Mouse (Mus musculus): ENCODE data around the gene Shank1. TPM values are rescaled to one million over a fixed set of nuclear protein-coding genes. Genes with fewer than 3 reads are reported as not detected.
A peak's percentile ranks its signal among the peaks of the same experiment; 100 is the strongest.

Shank1 gene
- polyA plus RNA-seq, 1 experiment from 2014 or later, result 0.69 TPM

GRCm38 (mm10) chr7:44382541-44382940 is 72.5 kb downstream of the Shank1 start:
- ATAC-seq (replicated peaks; ENCODE audit: low FRiP score), result no peak
- peaks cover 49% of the 10 kb centered on the region for H3K27me3 ChIP-seq (replicated peaks; ENCODE audit: control insufficient read depth, insufficient read depth, low read length)

GRCm38 (mm10) chr7:44383980-44384715 is 74.1 kb downstream of the Shank1 start, which contains the start of gene Syt3:
Gene Syt3, plus strand, starts transcription at chr7:44384102.
- Histone ChIP-seq H3K4me2 (peak within 1 kb of the TSS; percentile 84), H3K36me3 (ENCODE audit: control insufficient read depth, insufficient read depth, low read length) (no peaks in the 10 kb centered on the region), H3K9ac (ENCODE audit: low read depth, low read length) (0 out of 2 replicates have a peak within 1 kb of the TSS, but pooled peaks have one; percentile 14), H3K4me3 (ENCODE audit: low read depth, low read length) (peak within 1 kb of the TSS; percentile 50), H3K9me3 (ENCODE audit: control insufficient read depth, low read length) (no peaks in the 10 kb centered on the region), H3K4me1 (replicated peaks; ENCODE audit: control insufficient read depth, insufficient read depth, low read length) (no peaks in the 10 kb centered on the region), H3K27ac (ENCODE audit: low read depth, low read length) (no peak within 1 kb of the TSS), H3K27me3 (replicated peaks; ENCODE audit: control insufficient read depth, insufficient read depth, low read length) (peaks cover 51% of the 10 kb centered on the region)
- DNase-seq (ENCODE audit: low spot score) (peak; percentile 61), ATAC-seq (replicated peaks; ENCODE audit: low FRiP score) (peak; percentile 65)
- 1% methylated on average over 23 of the region's 33 CpGs for WGBS

More at GRCm38 (mm10) chr7:44382541-44382940, 72.5 kb downstream of the Shank1 start:
- Histone ChIP-seq H3K27ac (ENCODE audit: low read depth, low read length) (no peak overlapping the region), H3K36me3 (ENCODE audit: control insufficient read depth, insufficient read depth, low read length) (no peaks in the 10 kb centered on the region), H3K4me3 (ENCODE audit: low read depth, low read length) (no peak overlapping the region), H3K9ac (ENCODE audit: low read depth, low read length) (no peak overlapping the region), H3K9me3 (ENCODE audit: control insufficient read depth, low read length) (no peaks in the 10 kb centered on the region), H3K4me1 (replicated peaks; ENCODE audit: control insufficient read depth, insufficient read depth, low read length) (no peaks in the 10 kb centered on the region), H3K4me2 (no peak overlapping the region)
- DNase-seq (ENCODE audit: low spot score), result no peak
- 77% methylated on average over 12 of the region's 12 CpGs for WGBS

GRCm38 (mm10) chr7:44384716-44385059 is 74.6 kb downstream of the Shank1 start:
- Histone ChIP-seq H3K27ac (ENCODE audit: low read depth, low read length) (no peak overlapping the region), H3K9ac (ENCODE audit: low read depth, low read length) (0 out of 2 replicates have a peak overlapping the region, but pooled peaks have one; percentile 8), H3K27me3 (replicated peaks; ENCODE audit: control insufficient read depth, insufficient read depth, low read length) (peaks cover 51% of the 10 kb centered on the region), H3K4me1 (replicated peaks; ENCODE audit: control insufficient read depth, insufficient read depth, low read length) (no peaks in the 10 kb centered on the region), H3K9me3 (ENCODE audit: control insufficient read depth, low read length) (no peaks in the 10 kb centered on the region), H3K36me3 (ENCODE audit: control insufficient read depth, insufficient read depth, low read length) (no peaks in the 10 kb centered on the region), H3K4me3 (ENCODE audit: low read depth, low read length) (peak overlapping the region; percentile 50), H3K4me2 (peak overlapping the region; percentile 84)
- ATAC-seq (replicated peaks; ENCODE audit: low FRiP score), result peak; percentile 56; the same call in 1 of the 2 replicates
- peak; percentile 38 for DNase-seq (ENCODE audit: low spot score)
- WGBS, result 2% methylated on average over 17 of the region's 17 CpGs

GRCm38 (mm10) chr7:44385720-44386119 is 75.7 kb downstream of the Shank1 start, which contains the start of gene 1700008O03Rik:
Gene 1700008O03Rik, minus strand, starts transcription at chr7:44385820.
- Histone ChIP-seq H3K27me3 (replicated peaks; ENCODE audit: control insufficient read depth, insufficient read depth, low read length) (peaks cover 54% of the 10 kb centered on the region), H3K9ac (ENCODE audit: low read depth, low read length) (0 out of 2 replicates have a peak within 1 kb of the TSS, but pooled peaks have one; percentile 8)

GRCm38 (mm10) chr7:44391831-44392230 is 81.8 kb downstream of the Shank1 start:
- ATAC-seq (replicated peaks; ENCODE audit: low FRiP score) (no peak), DNase-seq (ENCODE audit: low spot score) (no peak)
- no peak overlapping the region for H3K4me2 ChIP-seq
- no peaks in the 10 kb centered on the region for H3K36me3 ChIP-seq (ENCODE audit: control insufficient read depth, insufficient read depth, low read length)
- WGBS, result 72% methylated on average over 4 of the region's 4 CpGs
- no peak overlapping the region for H3K27ac ChIP-seq (ENCODE audit: low read depth, low read length)
- no peak overlapping the region for H3K9ac ChIP-seq (ENCODE audit: low read depth, low read length)
- H3K27me3 ChIP-seq (replicated peaks; ENCODE audit: control insufficient read depth, insufficient read depth, low read length), result peaks cover 10% of the 10 kb centered on the region
- H3K9me3 ChIP-seq (ENCODE audit: control insufficient read depth, low read length), result no peaks in the 10 kb centered on the region
- no peaks in the 10 kb centered on the region for H3K4me1 ChIP-seq (replicated peaks; ENCODE audit: control insufficient read depth, insufficient read depth, low read length)
- H3K4me3 ChIP-seq (ENCODE audit: low read depth, low read length), result no peak overlapping the region

More at GRCm38 (mm10) chr7:44385720-44386119, 75.7 kb downstream of the Shank1 start, which contains the start of gene 1700008O03Rik:
- 68% methylated on average over 12 of the region's 12 CpGs for WGBS
- Histone ChIP-seq H3K9me3 (ENCODE audit: control insufficient read depth, low read length) (no peaks in the 10 kb centered on the region), H3K4me3 (ENCODE audit: low read depth, low read length) (peak within 1 kb of the TSS; percentile 50), H3K4me2 (peak within 1 kb of the TSS; percentile 84), H3K4me1 (replicated peaks; ENCODE audit: control insufficient read depth, insufficient read depth, low read length) (no peaks in the 10 kb centered on the region), H3K27ac (ENCODE audit: low read depth, low read length) (no peak within 1 kb of the TSS), H3K36me3 (ENCODE audit: control insufficient read depth, insufficient read depth, low read length) (no peaks in the 10 kb centered on the region)
- ATAC-seq (replicated peaks; ENCODE audit: low FRiP score) (no peak), DNase-seq (ENCODE audit: low spot score) (no peak)

GRCm38 (mm10) chr7:44392341-44392740 is 82.3 kb downstream of the Shank1 start:
- H3K27me3 ChIP-seq (replicated peaks; ENCODE audit: control insufficient read depth, insufficient read depth, low read length), result peaks cover 6% of the 10 kb centered on the region; the same call in 1 of the 2 replicates
- no peaks in the 10 kb centered on the region for H3K36me3 ChIP-seq (ENCODE audit: control insufficient read depth, insufficient read depth, low read length)
- no peak overlapping the region for H3K27ac ChIP-seq (ENCODE audit: low read depth, low read length)
- no peak overlapping the region for H3K4me2 ChIP-seq
- DNase-seq (ENCODE audit: low spot score) (no peak), ATAC-seq (replicated peaks; ENCODE audit: low FRiP score) (no peak)
- 84% methylated on average over 14 of the region's 14 CpGs for WGBS
- no peak overlapping the region for H3K9ac ChIP-seq (ENCODE audit: low read depth, low read length)
- no peaks in the 10 kb centered on the region for H3K9me3 ChIP-seq (ENCODE audit: control insufficient read depth, low read length)
- H3K4me1 ChIP-seq (replicated peaks; ENCODE audit: control insufficient read depth, insufficient read depth, low read length), result no peaks in the 10 kb centered on the region
- no peak overlapping the region for H3K4me3 ChIP-seq (ENCODE audit: low read depth, low read length)

- H3K27me3 ChIP-seq (replicated peaks; ENCODE audit: control insufficient read depth, insufficient read depth, low read length), result peaks cover 3% of the 10 kb centered on the region; the same call in 1 of the 2 replicates
- ATAC-seq (replicated peaks; ENCODE audit: low FRiP score) (no peak), DNase-seq (ENCODE audit: low spot score) (no peak)
- H3K9ac ChIP-seq (ENCODE audit: low read depth, low read length), result no peak overlapping the region
- H3K9me3 ChIP-seq (ENCODE audit: control insufficient read depth, low read length), result no peaks in the 10 kb centered on the region
- 82% methylated on average over 17 of the region's 17 CpGs for WGBS
- H3K4me1 ChIP-seq (replicated peaks; ENCODE audit: control insufficient read depth, insufficient read depth, low read length), result no peaks in the 10 kb centered on the region
- H3K36me3 ChIP-seq (ENCODE audit: control insufficient read depth, insufficient read depth, low read length), result no peaks in the 10 kb centered on the region
- no peak overlapping the region for H3K27ac ChIP-seq (ENCODE audit: low read depth, low read length)
- H3K4me2 ChIP-seq, result no peak overlapping the region
- H3K4me3 ChIP-seq (ENCODE audit: low read depth, low read length), result no peak overlapping the region
These were observed 83.2 kb downstream of the Shank1 start for GRCm38 (mm10) chr7:44393284-44393683.

- 7% methylated on average over 3 of the region's 3 CpGs for WGBS
- no peaks in the 10 kb centered on the region for H3K27me3 ChIP-seq (replicated peaks; ENCODE audit: control insufficient read depth, insufficient read depth, low read length)
- peak; percentile 61 for ATAC-seq (replicated peaks; ENCODE audit: low FRiP score)
These were observed 88.5 kb downstream of the Shank1 start for GRCm38 (mm10) chr7:44398570-44398969.

GRCm38 (mm10) chr7:44401673-44402072 is 91.6 kb downstream of the Shank1 start:
- no peak for DNase-seq (ENCODE audit: low spot score)
- no peaks in the 10 kb centered on the region for H3K4me1 ChIP-seq (replicated peaks; ENCODE audit: control insufficient read depth, insufficient read depth, low read length)
- ATAC-seq (replicated peaks; ENCODE audit: low FRiP score), result no peak
- no peaks in the 10 kb centered on the region for H3K27me3 ChIP-seq (replicated peaks; ENCODE audit: control insufficient read depth, insufficient read depth, low read length)
- no peaks in the 10 kb centered on the region for H3K36me3 ChIP-seq (ENCODE audit: control insufficient read depth, insufficient read depth, low read length)
- 56% methylated on average over 6 of the region's 6 CpGs for WGBS
- H3K4me2 ChIP-seq, result no peak overlapping the region
- no peak overlapping the region for H3K4me3 ChIP-seq (ENCODE audit: low read depth, low read length)
- H3K9ac ChIP-seq (ENCODE audit: low read depth, low read length), result no peak overlapping the region
- H3K9me3 ChIP-seq (ENCODE audit: control insufficient read depth, low read length), result no peaks in the 10 kb centered on the region
- no peak overlapping the region for H3K27ac ChIP-seq (ENCODE audit: low read depth, low read length)

More at GRCm38 (mm10) chr7:44398570-44398969, 88.5 kb downstream of the Shank1 start:
- DNase-seq (ENCODE audit: low spot score), result peak; percentile 51
- Histone ChIP-seq H3K9ac (ENCODE audit: low read depth, low read length) (no peak overlapping the region), H3K27ac (ENCODE audit: low read depth, low read length) (no peak overlapping the region), H3K4me2 (no peak overlapping the region), H3K4me1 (replicated peaks; ENCODE audit: control insufficient read depth, insufficient read depth, low read length) (no peaks in the 10 kb centered on the region), H3K36me3 (ENCODE audit: control insufficient read depth, insufficient read depth, low read length) (no peaks in the 10 kb centered on the region), H3K9me3 (ENCODE audit: control insufficient read depth, low read length) (no peaks in the 10 kb centered on the region), H3K4me3 (ENCODE audit: low read depth, low read length) (no peak overlapping the region)

Data from liver, embryonic 11.5 days (tissue).